Mouse (Mus musculus): ENCODE results near the gene Iqschfp. TPM values are rescaled to one million over a fixed set of nuclear protein-coding genes. Genes with fewer than 3 reads are reported as not detected.

Gene Iqschfp
- total RNA-seq, 2 experiments from 2014 or later: not detected

- DNase-seq: no peak
- no peak overlapping the region for H3K4me3 ChIP-seq
- intact Hi-C loops (cut with DNase I): no loop called here
- no peak for TF ChIP-seq CTCF (IDR thresholded peaks at IDR 0.05)
- H3K27ac ChIP-seq: no peak overlapping the region
These were observed 26.7 kb downstream of the Iqschfp start for GRCm38 (mm10) chr3:67918634-67919259.

- H3K27ac ChIP-seq: no peak overlapping the region
- no peak for TF ChIP-seq CTCF (IDR thresholded peaks at IDR 0.05)
- intact Hi-C loops (cut with DNase I): no loop called here
- no peak overlapping the region for H3K4me3 ChIP-seq
- DNase-seq: no peak
These were observed 31.1 kb downstream of the Iqschfp start for GRCm38 (mm10) chr3:67923095-67923494.

- DNase-seq: no peak
- Histone ChIP-seq H3K27ac (no peak overlapping the region), H3K4me3 (no peak overlapping the region)
- no peak for TF ChIP-seq CTCF (IDR thresholded peaks at IDR 0.05)
- intact Hi-C loops (cut with DNase I): no loop called here
These were observed 33.4 kb downstream of the Iqschfp start for GRCm38 (mm10) chr3:67925453-67925852.

- H3K27ac ChIP-seq: no peak overlapping the region
- intact Hi-C loops (cut with DNase I): no loop called here
- no peak for TF ChIP-seq CTCF (IDR thresholded peaks at IDR 0.05)
- DNase-seq: no peak
- H3K4me3 ChIP-seq: no peak overlapping the region
These were observed 38.5 kb downstream of the Iqschfp start for GRCm38 (mm10) chr3:67930424-67931133.

- Histone ChIP-seq H3K4me3 (no peak overlapping the region), H3K27ac (no peak overlapping the region)
- TF ChIP-seq CTCF (IDR thresholded peaks at IDR 0.05): no peak
- no peak for DNase-seq
- intact Hi-C loops (cut with DNase I): no loop called here
These were observed 39.1 kb downstream of the Iqschfp start for GRCm38 (mm10) chr3:67931181-67931580.

GRCm38 (mm10) chr3:67931914-67932313 is 39.9 kb downstream of the Iqschfp start:
- intact Hi-C loops (cut with DNase I): no loop called here
- Histone ChIP-seq H3K27ac (no peak overlapping the region), H3K4me3 (no peak overlapping the region)
- no peak for DNase-seq
- TF ChIP-seq CTCF (IDR thresholded peaks at IDR 0.05): no peak

- Histone ChIP-seq H3K4me3 (no peak overlapping the region), H3K27ac (no peak overlapping the region)
- TF ChIP-seq CTCF (IDR thresholded peaks at IDR 0.05): no peak
- no peak for DNase-seq
- intact Hi-C loops (cut with DNase I): no loop called here
These were observed 43.8 kb downstream of the Iqschfp start for GRCm38 (mm10) chr3:67935829-67936228.

GRCm38 (mm10) chr3:67947000-67947399 is 55.0 kb downstream of the Iqschfp start:
- intact Hi-C loops (cut with DNase I): no loop called here
- no peak for TF ChIP-seq CTCF (IDR thresholded peaks at IDR 0.05)
- no peak overlapping the region for H3K27ac ChIP-seq
- H3K4me3 ChIP-seq: no peak overlapping the region
- DNase-seq: no peak

- intact Hi-C loops (cut with DNase I): no loop called here
- DNase-seq: no peak
These were observed 60.5 kb downstream of the Iqschfp start for GRCm38 (mm10) chr3:67952517-67952940.

GRCm38 (mm10) chr3:67954459-67955065 is 62.5 kb downstream of the Iqschfp start:
- no peak for TF ChIP-seq CTCF (IDR thresholded peaks at IDR 0.05)
- no peak overlapping the region for H3K27ac ChIP-seq
- DNase-seq: peak; percentile 26
- intact Hi-C loops (cut with DNase I): no loop called here
- no peak overlapping the region for H3K4me3 ChIP-seq

More at GRCm38 (mm10) chr3:67952517-67952940, 60.5 kb downstream of the Iqschfp start:
- Histone ChIP-seq H3K4me3 (no peak overlapping the region), H3K27ac (no peak overlapping the region)
- TF ChIP-seq CTCF (IDR thresholded peaks at IDR 0.05): no peak

- intact Hi-C loops (cut with DNase I): no loop called here
- Histone ChIP-seq H3K4me3 (no peak overlapping the region), H3K27ac (no peak overlapping the region)
- no peak for DNase-seq
- no peak for TF ChIP-seq CTCF (IDR thresholded peaks at IDR 0.05)
These were observed 67.6 kb downstream of the Iqschfp start for GRCm38 (mm10) chr3:67959672-67960071.

GRCm38 (mm10) chr3:67960133-67960532 is 68.1 kb downstream of the Iqschfp start:
- no peak for DNase-seq
- Histone ChIP-seq H3K27ac (no peak overlapping the region), H3K4me3 (no peak overlapping the region)
- intact Hi-C loops (cut with DNase I): no loop called here
- no peak for TF ChIP-seq CTCF (IDR thresholded peaks at IDR 0.05)

GRCm38 (mm10) chr3:67960727-67961126 is 68.7 kb downstream of the Iqschfp start:
- H3K27ac ChIP-seq: no peak overlapping the region
- TF ChIP-seq CTCF (IDR thresholded peaks at IDR 0.05): no peak
- intact Hi-C loops (cut with DNase I): no loop called here
- no peak overlapping the region for H3K4me3 ChIP-seq
- DNase-seq: no peak

Measured in gastrocnemius, adult 2 months (tissue).